Mouse (Mus musculus) lung, postnatal 0 days (tissue): ENCODE measurements around the gene BC030499. TPM values are rescaled to one million over a fixed set of nuclear protein-coding genes. Genes with fewer than 3 reads are reported as not detected.
A peak's percentile ranks its signal among the peaks of the same experiment; 100 is the strongest.

Source experiments
- ATAC-seq: fragments of 200-750 bp; cut with Nextera tagmentation; 2 replicates; pipeline ENCODE4 v1.8.0; 2017; ENCODE audit warnings: moderate library complexity
- DNase-seq: peaks from one replicate; pipeline ENCODE4 v3.0.0-alpha.2; 2016; ENCODE audit warnings: low spot score
- H3K27ac ChIP-seq: fragments of 300-500 bp; sonication (generic); 2 replicates; pipeline ENCODE4 v1.5.1; 2014; ENCODE audit warnings: antibody characterized with exemption, mild to moderate bottlenecking, low read length, mixed read lengths
- H3K27me3 ChIP-seq: fragments of 300-500 bp; sonication (generic); replicated peaks from 2 replicates; pipeline ENCODE4 v1.6.1; 2014; ENCODE audit warnings: low read length, mixed read lengths; ENCODE audit not compliant: insufficient read depth
- H3K36me3 ChIP-seq: fragments of 300-500 bp; sonication (generic); 2 replicates; pipeline ENCODE4 v1.6.1; 2014; ENCODE audit warnings: low read length, mixed read lengths; ENCODE audit not compliant: insufficient read depth
- H3K4me1 ChIP-seq: fragments of 300-500 bp; sonication (generic); 2 replicates; pipeline ENCODE4 v1.6.1; 2014; ENCODE audit warnings: antibody characterized with exemption, low read depth, low read length, mixed read lengths; ENCODE audit not compliant: insufficient read depth
- H3K4me2 ChIP-seq: fragments of 300-500 bp; sonication (generic); replicated peaks from 2 replicates; pipeline ENCODE4 v1.6.1; 2014; ENCODE audit warnings: low read depth, mild to moderate bottlenecking, low read length, moderate library complexity, mixed read lengths
- H3K4me3 ChIP-seq: fragments of 300-500 bp; sonication (generic); 2 replicates; pipeline ENCODE4 v1.5.1; 2014; ENCODE audit warnings: low read depth, low read length
- H3K9ac ChIP-seq: fragments of 300-500 bp; sonication (generic); replicated peaks from 2 replicates; pipeline ENCODE4 v1.6.1; 2014; ENCODE audit warnings: low read depth, mild to moderate bottlenecking
- H3K9me3 ChIP-seq: fragments of 300-500 bp; sonication (generic); 2 replicates; pipeline ENCODE4 v1.6.1; 2016; ENCODE audit warnings: low read length, mixed read lengths
- CTCF ChIP-seq: IDR thresholded peaks from 2 replicates; pipeline ENCODE4 v1.5.1; 2016; ENCODE audit warnings: antibody characterized with exemption, mild to moderate bottlenecking
- EP300 ChIP-seq: IDR thresholded peaks from 2 replicates; pipeline ENCODE4 v1.6.1; 2016; ENCODE audit warnings: antibody characterized with exemption, mild to moderate bottlenecking, control low read depth
- WGBS: fragments of 180-500 bp; shearing (Covaris S2); extraction: QIAGEN DNeasy Blood & Tissue Kit; methylation state at CpG from one replicate; pipeline ENCODE4 v1.1.7; 2014; 5-methylcytosine and 5-hydroxymethylcytosine counted together
- polyA plus RNA-seq: library from polyadenylated mRNA; unstranded; fragments of >200 nt; fragmentation: Nextera tagmentation; extraction: Ambion mirVana; gene quantifications from 2 replicates; pipeline ENCODE4 v1.2.1, GENCODE M21; 2015

The BC030499 gene
- polyA plus RNA-seq, 1 experiment from 2014 or later = not detected

GRCm38 (mm10) chr11:78322860-78323259 is 32.2 kb downstream of the BC030499 start, which contains the start of gene Aldoc:
Aldoc (plus strand) TSS chr11:78322968.
- H3K4me2 ChIP-seq = peak within 1 kb of the TSS; percentile 48
- peak; percentile 96 for DNase-seq

GRCm38 (mm10) chr11:78324000-78324785 is 33.6 kb downstream of the BC030499 start:
- H3K9me3 ChIP-seq = no peaks in the 10 kb centered on the region
- TF ChIP-seq CTCF = no peak
- 84% methylated on average over 15 of the region's 15 CpGs for WGBS
- H3K4me2 ChIP-seq = no peak overlapping the region
- H3K27me3 ChIP-seq = no peaks in the 10 kb centered on the region
- ATAC-seq (no peak), DNase-seq (no peak)
- no peak overlapping the region for H3K4me3 ChIP-seq
- no peak overlapping the region for H3K9ac ChIP-seq
- H3K4me1 ChIP-seq = peaks cover 4% of the 10 kb centered on the region; the same call in 1 of the 2 replicates
- H3K27ac ChIP-seq = no peak overlapping the region
- no peaks in the 10 kb centered on the region for H3K36me3 ChIP-seq

More at GRCm38 (mm10) chr11:78322860-78323259, 32.2 kb downstream of the BC030499 start, which contains the start of gene Aldoc:
- no peaks in the 10 kb centered on the region for H3K36me3 ChIP-seq
- 0 out of 2 replicates have a peak within 1 kb of the TSS, but pooled peaks have one; percentile 5 for H3K9ac ChIP-seq
- ATAC-seq = peak; percentile 99
- TF ChIP-seq EP300 = no peak
- no peak for TF ChIP-seq CTCF
- no peaks in the 10 kb centered on the region for H3K9me3 ChIP-seq
- H3K27me3 ChIP-seq = no peaks in the 10 kb centered on the region
- WGBS = 11% methylated on average over 15 of the region's 15 CpGs
- H3K4me3 ChIP-seq = peak within 1 kb of the TSS; percentile 18; the same call in 1 of the 2 replicates
- H3K4me1 ChIP-seq = no peaks in the 10 kb centered on the region
- H3K27ac ChIP-seq = peak within 1 kb of the TSS; percentile 61

- H3K27me3 ChIP-seq = no peaks in the 10 kb centered on the region
- TF ChIP-seq CTCF (no peak), EP300 (no peak)
- peaks cover 6% of the 10 kb centered on the region; the same call in 1 of the 2 replicates for H3K4me1 ChIP-seq
- no peaks in the 10 kb centered on the region for H3K36me3 ChIP-seq
- no peak overlapping the region for H3K9ac ChIP-seq
- no peak overlapping the region for H3K27ac ChIP-seq
- H3K4me2 ChIP-seq = no peak overlapping the region
- 98% methylated on average over 12 of the region's 12 CpGs for WGBS
- no peak for ATAC-seq
- H3K9me3 ChIP-seq = no peaks in the 10 kb centered on the region
- DNase-seq = no peak
- no peak overlapping the region for H3K4me3 ChIP-seq
Measured at GRCm38 (mm10) chr11:78324965-78325364, 34.3 kb downstream of the BC030499 start.

- Histone ChIP-seq H3K4me3 (no peak overlapping the region), H3K27me3 (no peaks in the 10 kb centered on the region), H3K27ac (no peak overlapping the region), H3K9ac (no peak overlapping the region), H3K4me2 (no peak overlapping the region), H3K4me1 (peaks cover 6% of the 10 kb centered on the region; the same call in 1 of the 2 replicates), H3K9me3 (no peaks in the 10 kb centered on the region), H3K36me3 (no peaks in the 10 kb centered on the region)
- WGBS = 90% methylated on average over 4 of the region's 4 CpGs
- ATAC-seq (no peak), DNase-seq (no peak)
- TF ChIP-seq CTCF = no peak
- no peak for TF ChIP-seq EP300
Measured at GRCm38 (mm10) chr11:78327215-78327614, 36.6 kb downstream of the BC030499 start.

GRCm38 (mm10) chr11:78327634-78328511 is 37.2 kb downstream of the BC030499 start, which contains the start of gene Pigs:
Pigs (plus strand) TSS chr11:78328415.
- TF ChIP-seq EP300 (no peak), CTCF (peak; percentile 26)
- H3K9me3 ChIP-seq = no peaks in the 10 kb centered on the region
- peak; percentile 98 for DNase-seq
- no peaks in the 10 kb centered on the region for H3K36me3 ChIP-seq
- H3K4me1 ChIP-seq = peaks cover 6% of the 10 kb centered on the region; the same call in 1 of the 2 replicates
- WGBS = 12% methylated on average over 31 of the region's 37 CpGs
- no peaks in the 10 kb centered on the region for H3K27me3 ChIP-seq
- H3K4me3 ChIP-seq = peak within 1 kb of the TSS; percentile 93
- peak within 1 kb of the TSS; percentile 81 for H3K9ac ChIP-seq
- peak within 1 kb of the TSS; percentile 96 for H3K4me2 ChIP-seq
- peak; percentile 99 for ATAC-seq
- peak within 1 kb of the TSS; percentile 65 for H3K27ac ChIP-seq
